Mouse (Mus musculus) adrenal gland, postnatal 10 days (tissue): ENCODE data around the gene Hsf5. TPM values are rescaled to one million over a fixed set of nuclear protein-coding genes. Genes with fewer than 3 reads are reported as not detected.
A peak's percentile ranks its signal among the peaks of the same experiment; 100 is the strongest.

Source experiments
- DNase-seq: peaks from one replicate; pipeline ENCODE4 v3.0.0; 2021; ENCODE audit warnings: mixed read lengths
- total RNA-seq, 2 experiments: library from RNA; stranded (reverse); gene quantifications; 2 replicates each; pipeline ENCODE4 v1.2.3; 2021

Gene Hsf5
- total RNA-seq, 2 experiments from 2014 or later = 0.12 TPM

GRCm38 (mm10) chr11:87642865-87643264, 25.9 kb downstream of the Hsf5 start:
- no peak for DNase-seq

GRCm38 (mm10) chr11:87654693-87655092, 37.7 kb downstream of the Hsf5 start:
- no peak for DNase-seq

GRCm38 (mm10) chr11:87659216-87659615, 42.3 kb downstream of the Hsf5 start:
- no peak for DNase-seq

GRCm38 (mm10) chr11:87662407-87662806, 45.4 kb downstream of the Hsf5 start, which contains the start of gene Rnf43:
TSS of gene Rnf43 (plus strand) at chr11:87662722.
- DNase-seq = peak; percentile 89

- DNase-seq = no peak
Observed at GRCm38 (mm10) chr11:87662822-87663221, 45.9 kb downstream of the Hsf5 start.

- no peak for DNase-seq
Observed at GRCm38 (mm10) chr11:87663948-87664347, 47.0 kb downstream of the Hsf5 start.

GRCm38 (mm10) chr11:87664521-87664920, 47.6 kb downstream of the Hsf5 start:
- peak; percentile 28 for DNase-seq

GRCm38 (mm10) chr11:87665224-87665623, 48.3 kb downstream of the Hsf5 start:
- no peak for DNase-seq

GRCm38 (mm10) chr11:87665658-87666057, 48.7 kb downstream of the Hsf5 start:
- no peak for DNase-seq

GRCm38 (mm10) chr11:87666256-87667035, 49.5 kb downstream of the Hsf5 start:
- DNase-seq = no peak

GRCm38 (mm10) chr11:87667107-87668090, 50.4 kb downstream of the Hsf5 start:
- no peak for DNase-seq

GRCm38 (mm10) chr11:87673282-87673681, 56.3 kb downstream of the Hsf5 start:
- DNase-seq = no peak

GRCm38 (mm10) chr11:87675606-87676005, 58.6 kb downstream of the Hsf5 start:
- DNase-seq = no peak

- no peak for DNase-seq
Observed at GRCm38 (mm10) chr11:87677756-87678155, 60.8 kb downstream of the Hsf5 start.

- no peak for DNase-seq
Observed at GRCm38 (mm10) chr11:87678545-87678944, 61.6 kb downstream of the Hsf5 start.

GRCm38 (mm10) chr11:87678976-87679375, 62.0 kb downstream of the Hsf5 start:
- DNase-seq = no peak

- DNase-seq = no peak
Observed at GRCm38 (mm10) chr11:87680786-87681185, 63.8 kb downstream of the Hsf5 start.

- DNase-seq = no peak
Observed at GRCm38 (mm10) chr11:87682096-87682495, 65.1 kb downstream of the Hsf5 start.

GRCm38 (mm10) chr11:87682838-87683571, 66.0 kb downstream of the Hsf5 start:
- DNase-seq = peak; percentile 43

- DNase-seq = no peak
Observed at GRCm38 (mm10) chr11:87686407-87686806, 69.4 kb downstream of the Hsf5 start.

- DNase-seq = no peak
Observed at GRCm38 (mm10) chr11:87687246-87688225, 70.6 kb downstream of the Hsf5 start.
